Mouse (Mus musculus): ENCODE data around the gene Otol1.

The Otol1 gene

GRCm38 (mm10) chr3:70007313-70007712 is at the start of gene Otol1:
Gene Otol1, plus strand, starts transcription at chr3:70007613.
- no peak for DNase-seq (ENCODE audit: low spot score in 2 of 2)

GRCm38 (mm10) chr3:69962187-69962586 is 45.2 kb upstream of the Otol1 start:
- no peak for DNase-seq (ENCODE audit: low spot score in 2 of 2)

- DNase-seq (ENCODE audit: low spot score in 2 of 2), result no peak
Measured at GRCm38 (mm10) chr3:69971482-69972097, 35.8 kb upstream of the Otol1 start.

- no peak for DNase-seq (ENCODE audit: low spot score in 2 of 2)
Measured at GRCm38 (mm10) chr3:69978092-69978491, 29.3 kb upstream of the Otol1 start.

GRCm38 (mm10) chr3:69993806-69994205 is 13.6 kb upstream of the Otol1 start:
- DNase-seq (ENCODE audit: low spot score in 2 of 2), result no peak

- peak in 1 of 2 experiments; percentile 4 for DNase-seq (ENCODE audit: low spot score in 2 of 2)
Measured at GRCm38 (mm10) chr3:70001540-70001939, 5.9 kb upstream of the Otol1 start.

- no peak for DNase-seq (ENCODE audit: low spot score in 2 of 2)
Measured at GRCm38 (mm10) chr3:70003126-70003764, 4.2 kb upstream of the Otol1 start.

GRCm38 (mm10) chr3:70003955-70004354 is 3.5 kb upstream of the Otol1 start:
- DNase-seq (ENCODE audit: low spot score in 2 of 2), result peak in 1 of 2 experiments; percentile 8

- DNase-seq (ENCODE audit: low spot score in 2 of 2), result no peak
Measured at GRCm38 (mm10) chr3:70004379-70004778, 3.0 kb upstream of the Otol1 start.

- DNase-seq (ENCODE audit: low spot score in 2 of 2), result no peak
Measured at GRCm38 (mm10) chr3:70012641-70013040, 5.2 kb downstream of the Otol1 start.

GRCm38 (mm10) chr3:70026605-70027004 is 19.2 kb downstream of the Otol1 start:
- DNase-seq (ENCODE audit: low spot score in 2 of 2), result no peak

- no peak for DNase-seq (ENCODE audit: low spot score in 2 of 2)
Measured at GRCm38 (mm10) chr3:70029260-70029659, 21.8 kb downstream of the Otol1 start.

GRCm38 (mm10) chr3:70035593-70035992 is 28.2 kb downstream of the Otol1 start:
- DNase-seq (ENCODE audit: low spot score in 2 of 2), result peak in 1 of 2 experiments; percentile 55

Data from cerebellum, postnatal 4 days (tissue).